Mouse (Mus musculus) bone marrow macrophage, adult 2 months (primary cell): ENCODE data around the gene Cramp1l.

ENCODE experiments used
- CTCF ChIP-seq: IDR thresholded peaks from 2 replicates; pipeline ENCODE4 v1.5.1; 2012; ENCODE audit warnings: low read depth, mild to moderate bottlenecking, low read length, moderate library complexity
- POLR2A ChIP-seq: IDR thresholded peaks from 2 replicates; pipeline ENCODE4 v1.6.1; 2012; ENCODE audit warnings: mild to moderate bottlenecking, low read depth, low read length, borderline replicate concordance

- TF ChIP-seq POLR2A = no peak
- TF ChIP-seq CTCF = no peak
Observed at GRCm38 (mm10) chr17:25013606-25014501, 1.7 kb downstream of the Cramp1l start.
